Mouse (Mus musculus): ENCODE results near the gene Adamts3. TPM values are rescaled to one million over a fixed set of nuclear protein-coding genes. Genes with fewer than 3 reads are reported as not detected.

Adamts3 gene
- polyA plus RNA-seq, 2 experiments = 0.98 to 1.2 TPM

GRCm38 (mm10) chr5:89800181-89800816 is 82.8 kb downstream of the Adamts3 start:
- Histone ChIP-seq H3K4me2 (ENCODE audit: low read depth) (no peak overlapping the region), H3K4me1 (replicated peaks; ENCODE audit: control insufficient read depth in 2 of 2, insufficient read depth in 2 of 2, low read length in 1 of 2) (no peaks in the 10 kb centered on the region), H3K27ac (no peak overlapping the region), H3K27me3 (ENCODE audit: control insufficient read depth, insufficient read depth, low read length) (no peaks in the 10 kb centered on the region), H3K36me3 (replicated peaks; ENCODE audit: control insufficient read depth, insufficient read depth, low read depth) (no peaks in the 10 kb centered on the region), H3K4me3 (ENCODE audit: insufficient read depth in 1 of 2, low read depth in 2 of 2, low read length in 2 of 2) (no peak overlapping the region), H3K9ac (replicated peaks) (no peak overlapping the region), H3K9me3 (ENCODE audit: control insufficient read depth, low read length) (no peaks in the 10 kb centered on the region)
- no peak for ATAC-seq (ENCODE audit: insufficient read depth)
- WGBS (ENCODE audit: insufficient replicate concordance) = 69% methylated on average over 5 of the region's 5 CpGs
- TF ChIP-seq EP300 (IDR thresholded peaks at IDR 0.05; ENCODE audit: low read depth) = no peak
- no peak for TF ChIP-seq CTCF (IDR thresholded peaks at IDR 0.05; ENCODE audit: low read depth)
- no peak for DNase-seq (ENCODE audit: low read depth in 3 of 3, low spot score in 3 of 3)

GRCm38 (mm10) chr5:89793706-89794105 is 89.4 kb downstream of the Adamts3 start:
- H3K36me3 ChIP-seq (replicated peaks; ENCODE audit: control insufficient read depth, insufficient read depth, low read depth) = no peaks in the 10 kb centered on the region
- WGBS (ENCODE audit: insufficient replicate concordance) = 91% methylated on average over 3 of the region's 3 CpGs
- no peak for ATAC-seq (ENCODE audit: insufficient read depth)

GRCm38 (mm10) chr5:89784635-89785034 is 98.5 kb downstream of the Adamts3 start:
- Histone ChIP-seq H3K4me3 (ENCODE audit: insufficient read depth in 1 of 2, low read depth in 2 of 2, low read length in 2 of 2) (no peak overlapping the region), H3K4me2 (ENCODE audit: low read depth) (no peak overlapping the region), H3K9ac (replicated peaks) (no peak overlapping the region), H3K27ac (no peak overlapping the region), H3K4me1 (replicated peaks; ENCODE audit: control insufficient read depth in 2 of 2, insufficient read depth in 2 of 2, low read length in 1 of 2) (no peaks in the 10 kb centered on the region), H3K9me3 (ENCODE audit: control insufficient read depth, low read length) (no peaks in the 10 kb centered on the region), H3K27me3 (ENCODE audit: control insufficient read depth, insufficient read depth, low read length) (no peaks in the 10 kb centered on the region), H3K36me3 (replicated peaks; ENCODE audit: control insufficient read depth, insufficient read depth, low read depth) (no peaks in the 10 kb centered on the region)
- TF ChIP-seq EP300 (IDR thresholded peaks at IDR 0.05; ENCODE audit: low read depth) = no peak
- no peak for TF ChIP-seq CTCF (IDR thresholded peaks at IDR 0.05; ENCODE audit: low read depth)
- DNase-seq (ENCODE audit: low read depth in 3 of 3, low spot score in 3 of 3) = no peak
- 79% methylated on average over 5 of the region's 5 CpGs for WGBS (ENCODE audit: insufficient replicate concordance)
- ATAC-seq (ENCODE audit: insufficient read depth) = no peak

More at GRCm38 (mm10) chr5:89793706-89794105, 89.4 kb downstream of the Adamts3 start:
- Histone ChIP-seq H3K4me2 (ENCODE audit: low read depth) (no peak overlapping the region), H3K9me3 (ENCODE audit: control insufficient read depth, low read length) (no peaks in the 10 kb centered on the region), H3K27ac (no peak overlapping the region), H3K9ac (replicated peaks) (no peak overlapping the region), H3K4me1 (replicated peaks; ENCODE audit: control insufficient read depth in 2 of 2, insufficient read depth in 2 of 2, low read length in 1 of 2) (no peaks in the 10 kb centered on the region), H3K27me3 (ENCODE audit: control insufficient read depth, insufficient read depth, low read length) (no peaks in the 10 kb centered on the region), H3K4me3 (ENCODE audit: insufficient read depth in 1 of 2, low read depth in 2 of 2, low read length in 2 of 2) (no peak overlapping the region)
- no peak for TF ChIP-seq CTCF (IDR thresholded peaks at IDR 0.05; ENCODE audit: low read depth)
- no peak for TF ChIP-seq EP300 (IDR thresholded peaks at IDR 0.05; ENCODE audit: low read depth)
- DNase-seq (ENCODE audit: low read depth in 3 of 3, low spot score in 3 of 3) = no peak

- H3K27me3 ChIP-seq (ENCODE audit: control insufficient read depth, insufficient read depth, low read length) = no peaks in the 10 kb centered on the region
- no peaks in the 10 kb centered on the region for H3K36me3 ChIP-seq (replicated peaks; ENCODE audit: control insufficient read depth, insufficient read depth, low read depth)
- no peak overlapping the region for H3K4me2 ChIP-seq (ENCODE audit: low read depth)
- H3K9me3 ChIP-seq (ENCODE audit: control insufficient read depth, low read length) = no peaks in the 10 kb centered on the region
- 52% methylated on average over 2 of the region's 2 CpGs for WGBS (ENCODE audit: insufficient replicate concordance)
- no peak for TF ChIP-seq EP300 (IDR thresholded peaks at IDR 0.05; ENCODE audit: low read depth)
- no peak for TF ChIP-seq CTCF (IDR thresholded peaks at IDR 0.05; ENCODE audit: low read depth)
- DNase-seq (ENCODE audit: low read depth in 3 of 3, low spot score in 3 of 3) (no peak), ATAC-seq (ENCODE audit: insufficient read depth) (no peak)
- no peak overlapping the region for H3K9ac ChIP-seq (replicated peaks)
- H3K4me3 ChIP-seq (ENCODE audit: insufficient read depth in 1 of 2, low read depth in 2 of 2, low read length in 2 of 2) = no peak overlapping the region
- no peaks in the 10 kb centered on the region for H3K4me1 ChIP-seq (replicated peaks; ENCODE audit: control insufficient read depth in 2 of 2, insufficient read depth in 2 of 2, low read length in 1 of 2)
- H3K27ac ChIP-seq = no peak overlapping the region
Observed at GRCm38 (mm10) chr5:89779823-89780222, 103.3 kb downstream of the Adamts3 start.

- no peak overlapping the region for H3K4me2 ChIP-seq (ENCODE audit: low read depth)
- no peaks in the 10 kb centered on the region for H3K4me1 ChIP-seq (replicated peaks; ENCODE audit: control insufficient read depth in 2 of 2, insufficient read depth in 2 of 2, low read length in 1 of 2)
- H3K4me3 ChIP-seq (ENCODE audit: insufficient read depth in 1 of 2, low read depth in 2 of 2, low read length in 2 of 2) = no peak overlapping the region
- DNase-seq (ENCODE audit: low read depth in 3 of 3, low spot score in 3 of 3) (no peak), ATAC-seq (ENCODE audit: insufficient read depth) (no peak)
- H3K9me3 ChIP-seq (ENCODE audit: control insufficient read depth, low read length) = no peaks in the 10 kb centered on the region
- no peak overlapping the region for H3K27ac ChIP-seq
- WGBS (ENCODE audit: insufficient replicate concordance) = 46% methylated on average over 2 of the region's 2 CpGs
- no peak overlapping the region for H3K9ac ChIP-seq (replicated peaks)
- no peaks in the 10 kb centered on the region for H3K27me3 ChIP-seq (ENCODE audit: control insufficient read depth, insufficient read depth, low read length)
- TF ChIP-seq CTCF (IDR thresholded peaks at IDR 0.05; ENCODE audit: low read depth) = no peak
- TF ChIP-seq EP300 (IDR thresholded peaks at IDR 0.05; ENCODE audit: low read depth) = no peak
- H3K36me3 ChIP-seq (replicated peaks; ENCODE audit: control insufficient read depth, insufficient read depth, low read depth) = no peaks in the 10 kb centered on the region
Observed at GRCm38 (mm10) chr5:89778610-89779009, 104.5 kb downstream of the Adamts3 start.

Measured in liver, embryonic 14.5 days (tissue).